Mouse (Mus musculus) heart, embryonic 12.5 days (tissue): Measurements from ENCODE around the gene Hoxa5. TPM values are rescaled to one million over a fixed set of nuclear protein-coding genes. Genes with fewer than 3 reads are reported as not detected.

Experiments used
- ATAC-seq: fragments of 200-750 bp; cut with Nextera tagmentation; 2 replicates; pipeline ENCODE4 v1.8.0; 2017; ENCODE audit warnings: moderate TSS enrichment, moderate library complexity; ENCODE audit not compliant: insufficient number of reproducible peaks, low FRiP score
- H3K27ac ChIP-seq: fragments of 300-500 bp; sonication (generic); 2 replicates; pipeline ENCODE4 v1.5.1; 2016; ENCODE audit warnings: mild to moderate bottlenecking, moderate library complexity; ENCODE audit not compliant: poor library complexity, severe bottlenecking
- H3K27me3 ChIP-seq: fragments of 300-500 bp; sonication (generic); replicated peaks from 2 replicates; pipeline ENCODE4 v1.6.1; 2016; ENCODE audit warnings: mild to moderate bottlenecking, moderate library complexity
- H3K36me3 ChIP-seq: fragments of 300-500 bp; sonication (generic); 2 replicates; pipeline ENCODE4 v1.6.1; 2016; ENCODE audit warnings: mild to moderate bottlenecking, moderate library complexity
- H3K4me1 ChIP-seq: fragments of 300-500 bp; sonication (generic); replicated peaks from 2 replicates; pipeline ENCODE4 v1.6.1; 2016; ENCODE audit warnings: mild to moderate bottlenecking
- H3K4me2 ChIP-seq: fragments of 300-500 bp; sonication (generic); 2 replicates; pipeline ENCODE4 v1.6.1; 2016; ENCODE audit warnings: mild to moderate bottlenecking, moderate library complexity
- H3K4me3 ChIP-seq: fragments of 300-500 bp; sonication (generic); 2 replicates; pipeline ENCODE4 v1.5.1; 2016; ENCODE audit warnings: mild to moderate bottlenecking
- H3K9ac ChIP-seq: fragments of 300-500 bp; sonication (generic); 2 replicates; pipeline ENCODE4 v1.6.1; 2016; ENCODE audit warnings: mild to moderate bottlenecking, moderate library complexity
- H3K9me3 ChIP-seq: fragments of 300-500 bp; sonication (generic); replicated peaks from 2 replicates; pipeline ENCODE4 v1.6.1; 2016; ENCODE audit warnings: mild to moderate bottlenecking, moderate library complexity
- WGBS: fragments of 180-500 bp; shearing (Covaris S2); methylation state at CpG from one replicate; pipeline ENCODE4 v1.1.7; 2016; 5-methylcytosine and 5-hydroxymethylcytosine counted together
- polyA plus RNA-seq: library from polyadenylated mRNA; unstranded; fragments of >200 nt; fragmentation: Nextera tagmentation; extraction: Ambion mirVana; gene quantifications from 2 replicates; pipeline ENCODE4 v1.2.1, GENCODE M21; 2016

The Hoxa5 gene
- polyA plus RNA-seq, 1 experiment from 2014 or later, result 0.96 TPM

- no peak for ATAC-seq
Measured at GRCm38 (mm10) chr6:52163366-52164031, 40.9 kb downstream of the Hoxa5 start.

GRCm38 (mm10) chr6:52162611-52163365, 41.6 kb downstream of the Hoxa5 start:
- ATAC-seq, result no peak
- Histone ChIP-seq H3K4me2 (peak overlapping the region; percentile 44), H3K36me3 (no peaks in the 10 kb centered on the region), H3K9ac (no peak overlapping the region), H3K9me3 (no peaks in the 10 kb centered on the region), H3K27ac (no peak overlapping the region), H3K4me1 (peaks cover 24% of the 10 kb centered on the region), H3K4me3 (peak overlapping the region; percentile 26; the same call in 1 of the 2 replicates), H3K27me3 (peaks cover 90% of the 10 kb centered on the region)
- WGBS, result 16% methylated on average over 14 of the region's 14 CpGs

More at GRCm38 (mm10) chr6:52163366-52164031, 40.9 kb downstream of the Hoxa5 start:
- H3K4me1 ChIP-seq, result peaks cover 23% of the 10 kb centered on the region
- H3K36me3 ChIP-seq, result no peaks in the 10 kb centered on the region
- no peaks in the 10 kb centered on the region for H3K9me3 ChIP-seq
- no peak overlapping the region for H3K9ac ChIP-seq
- peak overlapping the region; percentile 26 for H3K4me3 ChIP-seq
- H3K27ac ChIP-seq, result no peak overlapping the region
- 10% methylated on average over 17 of the region's 17 CpGs for WGBS
- peaks cover 90% of the 10 kb centered on the region for H3K27me3 ChIP-seq
- peak overlapping the region; percentile 47 for H3K4me2 ChIP-seq

GRCm38 (mm10) chr6:52162093-52162380, 42.4 kb downstream of the Hoxa5 start:
- WGBS, result 35% methylated on average over 1 of the region's 1 CpGs
- ATAC-seq, result no peak
- no peak overlapping the region for H3K9ac ChIP-seq
- no peak overlapping the region for H3K27ac ChIP-seq
- H3K27me3 ChIP-seq, result peaks cover 90% of the 10 kb centered on the region
- no peaks in the 10 kb centered on the region for H3K36me3 ChIP-seq
- H3K4me1 ChIP-seq, result peaks cover 24% of the 10 kb centered on the region
- H3K4me2 ChIP-seq, result peak overlapping the region; percentile 11; the same call in 1 of the 2 replicates
- no peaks in the 10 kb centered on the region for H3K9me3 ChIP-seq
- no peak overlapping the region for H3K4me3 ChIP-seq

- no peaks in the 10 kb centered on the region for H3K36me3 ChIP-seq
- no peaks in the 10 kb centered on the region for H3K9me3 ChIP-seq
- 26% methylated on average over 8 of the region's 8 CpGs for WGBS
- no peak overlapping the region for H3K27ac ChIP-seq
- H3K4me1 ChIP-seq, result peaks cover 24% of the 10 kb centered on the region
- peak overlapping the region; percentile 70 for H3K4me3 ChIP-seq
- no peak overlapping the region for H3K9ac ChIP-seq
- peak overlapping the region; percentile 98 for H3K4me2 ChIP-seq
- ATAC-seq, result no peak
- peaks cover 90% of the 10 kb centered on the region for H3K27me3 ChIP-seq
Measured at GRCm38 (mm10) chr6:52161336-52162092, 42.9 kb downstream of the Hoxa5 start.

- Histone ChIP-seq H3K27ac (peak overlapping the region; percentile 37; the same call in 1 of the 2 replicates), H3K4me1 (peaks cover 24% of the 10 kb centered on the region), H3K4me3 (peak overlapping the region; percentile 70), H3K9ac (peak overlapping the region; percentile 17; the same call in 1 of the 2 replicates), H3K27me3 (peaks cover 90% of the 10 kb centered on the region), H3K36me3 (no peaks in the 10 kb centered on the region), H3K9me3 (no peaks in the 10 kb centered on the region), H3K4me2 (peak overlapping the region; percentile 98)
- no peak for ATAC-seq
- 9% methylated on average over 30 of the region's 30 CpGs for WGBS
Measured at GRCm38 (mm10) chr6:52160511-52161335, 43.7 kb downstream of the Hoxa5 start.

GRCm38 (mm10) chr6:52159979-52160378, 44.4 kb downstream of the Hoxa5 start:
- peak overlapping the region; percentile 17; the same call in 1 of the 2 replicates for H3K9ac ChIP-seq
- H3K27me3 ChIP-seq, result peaks cover 90% of the 10 kb centered on the region
- H3K36me3 ChIP-seq, result no peaks in the 10 kb centered on the region
- 8% methylated on average over 9 of the region's 9 CpGs for WGBS
- peak overlapping the region; percentile 98 for H3K4me2 ChIP-seq
- ATAC-seq, result no peak
- H3K4me1 ChIP-seq, result peaks cover 24% of the 10 kb centered on the region
- H3K9me3 ChIP-seq, result no peaks in the 10 kb centered on the region
- H3K27ac ChIP-seq, result no peak overlapping the region
- H3K4me3 ChIP-seq, result peak overlapping the region; percentile 70

GRCm38 (mm10) chr6:52159164-52159761, 45.1 kb downstream of the Hoxa5 start:
- 6% methylated on average over 12 of the region's 12 CpGs for WGBS
- no peaks in the 10 kb centered on the region for H3K9me3 ChIP-seq
- peak overlapping the region; percentile 70 for H3K4me3 ChIP-seq
- H3K27ac ChIP-seq, result peak overlapping the region; percentile 77
- peak; percentile 45 for ATAC-seq
- H3K9ac ChIP-seq, result peak overlapping the region; percentile 79; the same call in 1 of the 2 replicates
- peaks cover 24% of the 10 kb centered on the region for H3K4me1 ChIP-seq
- peaks cover 90% of the 10 kb centered on the region for H3K27me3 ChIP-seq
- no peaks in the 10 kb centered on the region for H3K36me3 ChIP-seq
- peak overlapping the region; percentile 98 for H3K4me2 ChIP-seq

- WGBS, result under 1% methylated on average over 54 of the region's 55 CpGs
- H3K27me3 ChIP-seq, result peaks cover 87% of the 10 kb centered on the region
- ATAC-seq, result peak; percentile 81
Measured at GRCm38 (mm10) chr6:52158276-52159051, 45.9 kb downstream of the Hoxa5 start, which contains the start of gene Hoxa1. Hoxa1 (minus strand) TSS chr6:52158317.

GRCm38 (mm10) chr6:52157466-52158275, 46.7 kb downstream of the Hoxa5 start:
- 0 out of 2 replicates have a peak, but pooled peaks have one; percentile 19 for ATAC-seq
- H3K36me3 ChIP-seq, result no peaks in the 10 kb centered on the region
- 1% methylated on average over 32 of the region's 32 CpGs for WGBS
- H3K4me1 ChIP-seq, result peaks cover 22% of the 10 kb centered on the region
- no peaks in the 10 kb centered on the region for H3K9me3 ChIP-seq
- H3K27me3 ChIP-seq, result peaks cover 89% of the 10 kb centered on the region
- no peak overlapping the region for H3K27ac ChIP-seq
- peak overlapping the region; percentile 98 for H3K4me2 ChIP-seq
- H3K9ac ChIP-seq, result no peak overlapping the region
- peak overlapping the region; percentile 70 for H3K4me3 ChIP-seq

More at GRCm38 (mm10) chr6:52158276-52159051, 45.9 kb downstream of the Hoxa5 start, which contains the start of gene Hoxa1:
- peak within 1 kb of the TSS; percentile 70 for H3K4me3 ChIP-seq
- peaks cover 22% of the 10 kb centered on the region for H3K4me1 ChIP-seq
- H3K9me3 ChIP-seq, result no peaks in the 10 kb centered on the region
- H3K4me2 ChIP-seq, result peak within 1 kb of the TSS; percentile 98
- H3K36me3 ChIP-seq, result no peaks in the 10 kb centered on the region
- H3K9ac ChIP-seq, result peak within 1 kb of the TSS; percentile 79
- peak within 1 kb of the TSS; percentile 77 for H3K27ac ChIP-seq
